Mouse (Mus musculus) NIH3T3 (cell line): ENCODE results near the gene Slc9a7.

Source experiments
- DNase-seq: peaks from one replicate; pipeline ENCODE4 v3.0.0-alpha.2; 2012; ENCODE audit warnings: low read depth

The Slc9a7 gene

DNA sequence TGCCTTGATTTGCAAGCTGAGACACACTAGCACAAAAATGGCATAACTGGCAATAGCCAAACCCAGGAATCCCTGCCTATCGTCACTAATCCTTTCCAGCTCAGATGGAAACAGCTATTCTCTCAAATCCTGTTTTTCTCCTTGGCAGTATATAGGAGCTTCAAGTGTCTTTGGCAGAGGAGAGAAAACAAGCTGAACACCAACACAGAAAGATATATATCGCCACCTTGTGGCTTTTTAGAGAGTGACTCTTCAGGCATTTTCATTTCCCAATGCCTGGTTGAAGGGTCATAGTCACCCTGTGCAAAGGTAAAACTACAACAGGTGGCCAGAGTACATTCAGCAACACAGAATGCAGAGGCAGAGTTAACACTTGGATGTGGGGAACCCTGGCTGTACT is 134.1 kb downstream of the Slc9a7 start:
- peak; percentile 59 for DNase-seq

DNA sequence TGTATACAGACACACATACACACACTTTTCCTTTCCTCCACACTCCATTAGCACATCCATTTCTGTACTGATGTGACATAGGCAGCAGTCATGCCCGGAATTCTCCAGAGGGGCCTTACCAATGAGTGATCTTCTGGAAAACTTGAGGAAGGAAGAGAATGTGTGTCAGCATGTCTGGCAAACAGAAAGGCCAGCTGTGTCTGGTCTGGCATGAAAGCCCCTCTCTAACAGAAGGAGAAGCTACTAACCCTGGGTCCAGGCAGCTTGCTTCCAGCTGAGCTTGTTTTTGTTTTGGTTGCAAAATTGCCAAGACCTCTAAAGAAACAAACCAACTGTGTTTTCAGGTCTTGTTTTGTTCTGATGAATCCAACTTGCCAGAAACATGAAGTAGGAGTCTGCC is 162.1 kb downstream of the Slc9a7 start:
- peak; percentile 3 for DNase-seq

DNA sequence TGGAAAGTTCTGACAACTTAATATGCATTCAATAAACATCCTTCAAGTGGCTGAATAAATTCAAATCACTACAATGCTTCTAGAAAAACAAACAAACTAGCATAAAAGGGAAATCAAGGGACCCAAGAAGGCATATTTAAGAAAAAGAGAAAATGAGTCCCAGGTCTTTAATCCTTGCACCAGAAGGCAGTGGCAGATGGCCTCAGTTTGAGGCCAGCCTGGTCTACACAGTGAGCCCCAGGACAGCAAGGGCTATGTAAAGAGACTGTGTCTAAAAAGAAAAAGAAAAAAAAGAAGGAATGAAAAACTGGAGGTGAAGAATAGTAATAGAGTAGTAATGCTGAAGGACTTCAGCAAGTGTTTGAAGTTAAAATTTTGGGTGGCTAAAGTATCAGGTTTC is 162.7 kb downstream of the Slc9a7 start:
- no peak for DNase-seq

DNA sequence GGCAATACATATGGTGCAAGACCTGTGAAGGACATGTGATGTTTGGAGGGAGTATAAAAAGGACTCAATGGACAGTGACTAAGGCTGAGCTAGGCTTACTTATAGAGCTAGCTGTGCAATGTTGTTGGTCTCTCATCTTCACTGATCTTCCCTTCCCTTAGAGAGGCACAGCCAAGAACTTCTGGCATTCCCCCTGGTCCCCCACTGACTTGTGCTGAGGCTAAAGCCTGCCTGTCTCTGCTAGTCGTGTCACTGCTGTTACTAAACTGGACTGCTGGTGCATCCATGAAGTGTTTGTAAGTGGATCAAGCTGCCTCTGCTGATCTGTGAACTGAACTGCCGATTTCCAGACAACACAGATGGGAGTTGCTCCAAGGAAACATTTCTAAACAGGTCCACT is 166.1 kb downstream of the Slc9a7 start:
- DNase-seq: no peak

DNA sequence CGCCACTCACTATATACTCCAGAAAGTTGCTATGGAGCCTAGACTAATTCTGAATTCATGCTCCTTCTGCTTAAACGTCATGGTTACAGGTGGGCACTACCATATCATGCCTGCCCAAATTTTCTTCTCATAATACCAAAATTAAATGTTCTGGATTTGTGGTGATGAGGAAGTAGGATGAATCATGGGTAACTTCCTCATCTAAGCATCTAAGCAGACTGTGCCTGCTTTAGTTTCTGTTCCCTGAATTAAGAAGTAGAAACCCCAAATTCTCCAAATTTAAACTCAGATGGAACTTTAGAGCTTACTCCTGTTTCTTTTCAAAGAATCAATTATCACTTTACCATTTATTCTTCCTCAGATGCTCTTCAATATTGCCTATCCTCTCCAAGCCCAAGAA is 173.9 kb downstream of the Slc9a7 start:
- DNase-seq: no peak

DNA sequence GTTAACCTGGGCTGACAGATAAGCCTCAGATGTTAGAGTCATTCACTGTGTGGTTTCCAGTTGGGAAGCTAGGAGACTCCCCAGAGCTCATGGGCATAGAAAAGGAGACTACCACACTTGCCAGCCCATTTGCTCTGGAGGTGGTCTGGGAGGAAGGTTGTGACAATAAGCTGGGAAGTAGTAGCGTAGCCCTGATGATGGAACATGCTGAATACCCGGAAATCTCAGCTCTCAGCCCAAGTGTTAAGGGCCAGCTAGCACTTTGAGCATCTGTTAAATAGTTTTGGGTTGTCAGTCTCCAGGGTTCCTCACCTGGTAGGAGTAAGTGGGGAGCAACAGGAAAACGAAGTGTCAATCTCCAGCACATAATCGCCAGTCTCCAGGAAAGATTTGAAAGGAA is 221.4 kb downstream of the Slc9a7 start:
- no peak for DNase-seq

DNA sequence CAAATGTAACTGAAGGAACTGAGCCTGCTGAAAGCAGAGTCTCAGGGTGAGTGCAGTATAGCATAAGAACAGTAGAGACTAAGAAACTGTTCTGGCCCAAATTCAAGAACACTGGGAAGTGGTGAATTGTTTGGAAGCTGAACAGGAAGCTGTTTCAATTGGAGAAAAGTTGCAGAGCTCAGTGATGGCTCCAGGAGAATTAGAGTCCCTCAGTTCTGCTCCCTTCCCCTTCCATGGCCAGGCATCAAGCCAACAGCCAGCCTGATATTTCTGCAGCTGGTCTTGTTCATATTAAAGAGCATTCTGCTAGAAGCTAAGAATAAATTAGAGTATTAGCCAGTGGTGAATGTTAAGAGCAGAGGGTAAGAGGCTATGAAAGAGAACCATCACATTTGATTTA is 225.0 kb downstream of the Slc9a7 start:
- DNase-seq: peak; percentile 28

DNA sequence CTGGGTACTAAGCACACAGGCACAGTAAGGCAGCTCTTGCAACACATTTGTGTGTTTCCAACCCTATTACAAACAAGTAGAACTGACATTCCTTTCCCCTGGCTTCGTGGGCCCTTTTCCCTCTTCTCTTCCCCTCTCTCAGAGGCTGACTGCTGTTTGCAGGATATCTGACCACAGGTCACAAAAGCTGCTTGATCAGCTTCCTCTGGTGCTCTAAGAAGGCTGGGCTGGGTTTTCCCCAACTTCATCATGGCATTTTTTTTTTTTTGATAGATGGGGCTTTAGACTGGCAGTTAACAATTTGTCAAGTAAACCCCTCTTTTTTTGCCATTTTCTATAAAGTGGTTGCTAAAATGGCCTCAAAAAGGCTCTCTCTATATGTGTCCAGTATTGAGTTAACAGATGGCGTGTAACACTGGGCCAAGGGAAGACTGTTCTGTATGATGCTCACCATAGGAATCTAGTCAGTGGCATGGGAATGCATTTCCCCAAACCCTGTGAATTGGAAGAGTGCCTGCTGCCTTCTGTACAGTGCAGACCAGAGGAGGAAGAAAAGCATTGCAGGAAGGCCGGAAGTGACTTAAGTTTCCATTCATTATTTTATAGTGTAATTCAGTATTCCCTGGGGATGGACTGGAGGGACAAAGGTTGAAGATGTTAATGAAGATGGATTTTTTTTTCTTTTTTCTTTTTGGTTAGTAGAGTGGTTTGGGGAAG is 229.7 kb downstream of the Slc9a7 start:
- DNase-seq: peak; percentile 57

DNA sequence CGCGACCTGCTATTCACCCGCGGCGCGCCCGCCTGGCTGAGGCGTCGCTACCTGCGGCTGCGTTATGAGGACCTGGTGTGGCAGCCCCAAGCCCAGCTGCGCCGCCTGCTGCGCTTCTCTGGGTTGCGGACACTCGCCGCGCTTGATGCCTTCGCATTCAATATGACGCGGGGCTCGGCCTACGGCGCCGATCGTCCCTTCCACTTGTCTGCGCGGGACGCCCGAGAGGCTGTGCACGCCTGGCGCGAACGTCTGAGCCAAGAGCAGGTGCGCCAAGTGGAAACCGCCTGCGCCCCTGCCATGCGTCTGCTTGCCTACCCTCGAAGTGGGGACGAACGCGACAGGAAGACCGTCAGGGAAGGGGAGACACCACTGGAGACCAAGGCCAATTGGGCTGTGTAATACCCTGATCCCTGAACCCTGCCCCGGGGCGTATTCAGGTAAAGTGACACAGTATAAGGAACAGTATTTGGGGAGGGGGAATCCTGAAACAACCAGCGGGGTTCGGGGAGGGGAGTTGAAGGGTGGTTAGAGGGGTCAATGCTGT is 230.8 kb downstream of the Slc9a7 start:
- DNase-seq: no peak

DNA sequence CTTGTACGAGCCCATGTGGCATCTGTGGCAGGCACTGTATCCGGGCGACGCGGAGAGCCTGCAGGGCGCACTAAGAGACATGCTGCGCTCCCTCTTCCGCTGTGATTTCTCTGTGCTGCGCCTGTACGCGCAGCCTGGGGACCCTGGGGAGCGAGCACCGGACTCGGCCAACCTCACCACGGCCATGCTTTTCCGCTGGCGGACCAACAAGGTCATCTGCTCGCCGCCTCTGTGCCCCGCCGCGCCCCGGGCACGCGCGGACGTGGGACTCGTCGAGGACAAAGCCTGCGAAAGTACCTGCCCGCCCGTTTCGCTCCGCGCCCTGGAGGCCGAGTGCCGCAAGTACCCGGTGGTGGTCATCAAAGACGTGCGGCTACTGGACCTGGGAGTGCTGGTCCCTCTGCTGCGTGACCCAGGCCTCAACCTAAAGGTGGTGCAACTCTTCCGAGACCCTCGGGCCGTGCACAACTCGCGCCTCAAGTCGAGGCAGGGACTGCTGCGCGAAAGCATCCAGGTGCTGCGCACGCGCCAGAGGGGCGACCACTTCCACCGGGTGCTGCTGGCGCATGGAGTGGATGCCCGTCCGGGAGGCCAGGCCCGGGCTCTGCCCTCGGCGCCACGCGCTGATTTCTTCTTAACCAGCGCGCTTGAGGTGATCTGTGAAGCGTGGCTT is 231.4 kb downstream of the Slc9a7 start:
- peak; percentile 10 for DNase-seq

DNA sequence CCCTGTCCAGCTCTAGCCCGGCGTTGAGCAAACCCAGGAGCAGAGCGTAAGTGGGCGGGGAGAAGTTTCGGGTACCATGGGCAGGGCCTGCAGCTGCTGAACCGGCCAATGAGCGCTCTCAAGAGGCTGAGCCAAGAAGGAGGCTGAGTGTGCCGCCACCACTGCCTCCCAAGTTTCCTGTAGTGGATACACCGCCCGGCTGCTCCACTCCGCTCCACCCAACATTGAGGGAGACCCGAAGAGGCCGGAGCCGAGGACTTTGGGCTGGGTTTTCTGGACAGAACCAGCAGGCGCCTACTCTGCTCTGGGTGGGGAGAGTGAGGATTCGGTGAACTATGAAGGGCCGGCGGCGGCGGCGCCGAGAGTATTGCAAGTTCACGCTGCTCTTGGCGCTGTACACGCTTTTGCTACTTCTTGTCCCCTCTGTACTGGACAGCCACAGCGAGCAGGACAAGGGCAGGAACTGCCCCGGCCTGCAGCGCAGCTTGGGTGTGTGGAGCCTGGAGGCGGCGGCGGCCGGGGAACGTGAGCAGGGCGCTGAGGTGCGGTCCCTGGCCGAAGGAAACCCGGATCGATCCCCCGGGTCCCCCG is 232.1 kb downstream of the Slc9a7 start, which contains the start of gene Chst7:
TSS of gene Chst7 (plus strand) at position 180 of the 591 bp plus-strand sequence.
- peak; percentile 88 for DNase-seq
